Mouse (Mus musculus) bone marrow macrophage, adult 2 months (primary cell): ENCODE measurements at regions not wholly inside any gene's neighbourhood (a gene's known extent, or its start where the extent isn't known, plus 50 kb on each side); places are given as distances from the start of the nearest gene placed in this dataset.

Experiments used
- CTCF ChIP-seq: IDR thresholded peaks from 2 replicates; pipeline ENCODE4 v1.5.1; 2012; ENCODE audit warnings: low read depth, mild to moderate bottlenecking, low read length, moderate library complexity
- POLR2A ChIP-seq: IDR thresholded peaks from 2 replicates; pipeline ENCODE4 v1.6.1; 2012; ENCODE audit warnings: mild to moderate bottlenecking, low read depth, low read length, borderline replicate concordance

- TF ChIP-seq POLR2A = no peak
- no peak for TF ChIP-seq CTCF
These were observed 322.1 kb downstream of the Kctd12 start for GRCm38 (mm10) chr14:102660351-102660750.
